Mouse (Mus musculus) embryonic fibroblast, embryonic 13.5 days (primary cell): Measurements from ENCODE around the gene Tcf7l1. TPM values are rescaled to one million over a fixed set of nuclear protein-coding genes. Genes with fewer than 3 reads are reported as not detected.

ENCODE experiments used
- H3K27ac ChIP-seq: 2 replicates; pipeline ENCODE4 v1.5.1; 2012; ENCODE audit warnings: low read length, control low read depth, inconsistent platforms; ENCODE audit not compliant: insufficient read depth
- H3K4me1 ChIP-seq: 2 replicates; pipeline ENCODE4 v1.6.1; 2011; ENCODE audit warnings: low read length; ENCODE audit not compliant: control insufficient read depth, insufficient read depth
- H3K4me3 ChIP-seq: 2 replicates; pipeline ENCODE4 v1.5.1; 2011; ENCODE audit warnings: mild to moderate bottlenecking, control low read depth, low read length; ENCODE audit not compliant: insufficient read depth
- CTCF ChIP-seq: IDR thresholded peaks from 2 replicates; pipeline ENCODE4 v1.5.1; 2011; ENCODE audit warnings: mild to moderate bottlenecking, control low read depth, low read length, moderate library complexity, borderline replicate concordance; ENCODE audit not compliant: insufficient read depth
- POLR2A ChIP-seq: IDR thresholded peaks from 2 replicates; pipeline ENCODE4 v1.6.1; 2011; ENCODE audit warnings: low read depth, mild to moderate bottlenecking, control low read depth, low read length, moderate library complexity
- polyA plus RNA-seq: library from polyadenylated mRNA; stranded (reverse); fragments of >200 nt; gene quantifications from 2 replicates; pipeline ENCODE4 v1.2.4, GENCODE M21; 2011; ENCODE audit warnings: low read depth; ENCODE audit not compliant: missing spikeins, insufficient read length

Tcf7l1 gene
- polyA plus RNA-seq, 1 experiment, result 54.0 TPM

DNA sequence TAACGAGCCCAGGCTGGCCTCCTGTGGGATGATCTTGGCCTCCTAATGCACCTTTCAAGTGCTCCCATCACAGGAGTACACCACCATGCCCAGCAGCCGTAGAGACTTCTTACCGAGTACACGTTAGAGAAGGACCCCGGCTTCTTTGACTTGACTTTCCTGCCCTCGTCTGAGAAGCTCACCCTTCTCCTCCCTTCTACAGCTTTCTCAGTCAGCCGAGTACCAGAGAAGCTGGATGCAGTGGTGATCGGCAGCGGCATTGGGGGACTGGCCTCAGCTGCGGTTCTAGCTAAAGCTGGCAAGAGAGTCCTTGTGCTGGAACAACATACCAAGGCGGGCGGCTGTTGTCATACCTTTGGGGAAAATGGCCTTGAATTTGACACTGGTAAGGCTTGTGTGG is 188.3 kb downstream of the Tcf7l1 start:
- no peak for TF ChIP-seq CTCF
- no peak for TF ChIP-seq POLR2A
- H3K4me3 ChIP-seq, result no peak overlapping the region
- H3K27ac ChIP-seq, result no peak overlapping the region
- H3K4me1 ChIP-seq, result peaks cover 2% of the 10 kb centered on the region; the same call in 1 of the 2 replicates

DNA sequence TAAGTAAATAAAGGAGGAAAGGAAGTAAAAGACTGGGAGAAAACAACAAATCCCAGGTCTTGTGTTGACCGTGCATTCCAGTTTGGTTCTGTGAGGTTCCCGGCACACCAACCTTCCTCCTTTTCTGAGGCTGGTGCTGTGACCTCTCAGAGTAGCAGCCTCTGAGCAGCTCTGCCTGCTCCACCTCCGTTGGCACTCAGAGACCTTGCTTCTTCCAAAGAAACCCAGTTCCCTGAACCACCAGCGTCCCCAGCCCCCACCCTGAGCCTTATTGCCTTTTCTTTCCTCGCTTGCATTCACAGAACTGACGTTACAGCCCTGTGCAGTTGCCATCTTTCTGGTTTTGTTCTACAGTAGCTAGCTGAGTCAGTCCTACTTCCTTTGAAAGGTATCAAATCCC is 188.8 kb downstream of the Tcf7l1 start:
- Histone ChIP-seq H3K4me1 (peaks cover 2% of the 10 kb centered on the region; the same call in 1 of the 2 replicates), H3K27ac (no peak overlapping the region), H3K4me3 (no peak overlapping the region)
- no peak for TF ChIP-seq POLR2A
- no peak for TF ChIP-seq CTCF

DNA sequence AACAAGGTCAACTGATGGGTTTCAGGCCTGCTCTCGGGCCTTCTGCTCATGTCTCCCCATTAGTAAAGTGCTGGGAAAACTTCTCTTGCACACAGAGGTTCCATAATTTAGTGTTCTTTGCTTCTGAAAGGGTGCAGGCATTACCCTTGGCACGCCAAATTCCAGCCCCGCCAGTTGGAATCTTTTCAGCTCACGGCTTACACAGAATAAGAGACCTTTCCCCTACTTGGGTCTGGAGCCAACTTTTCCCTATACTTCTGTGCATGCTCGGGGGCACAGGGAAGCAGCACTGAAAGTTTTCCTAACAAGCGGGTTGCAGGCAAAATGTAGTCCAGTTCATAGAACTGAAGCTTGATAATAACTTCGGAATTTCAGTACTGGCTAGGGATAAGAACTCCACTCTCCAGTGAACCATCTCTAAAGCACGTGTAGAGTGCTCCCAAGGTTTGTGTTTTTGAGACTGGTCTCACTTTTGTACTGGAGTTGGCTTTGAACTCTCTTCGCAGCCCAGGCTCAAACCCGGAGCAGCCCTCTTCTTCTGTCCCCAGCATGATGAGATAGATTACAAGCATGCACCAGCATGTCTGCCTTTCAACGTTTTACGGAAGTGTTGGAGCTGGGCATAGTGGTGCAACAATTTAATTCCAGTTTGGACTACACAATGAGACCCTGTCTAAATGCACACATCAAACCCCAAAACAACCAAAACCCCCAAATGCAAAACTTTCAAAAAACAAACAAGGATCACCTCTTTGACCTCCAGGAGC is 190.1 kb downstream of the Tcf7l1 start:
- H3K4me1 ChIP-seq, result peaks cover 2% of the 10 kb centered on the region; the same call in 1 of the 2 replicates
- H3K27ac ChIP-seq, result no peak overlapping the region
- peak overlapping the region; percentile 52 for H3K4me3 ChIP-seq
- TF ChIP-seq CTCF (no peak), POLR2A (no peak)

DNA sequence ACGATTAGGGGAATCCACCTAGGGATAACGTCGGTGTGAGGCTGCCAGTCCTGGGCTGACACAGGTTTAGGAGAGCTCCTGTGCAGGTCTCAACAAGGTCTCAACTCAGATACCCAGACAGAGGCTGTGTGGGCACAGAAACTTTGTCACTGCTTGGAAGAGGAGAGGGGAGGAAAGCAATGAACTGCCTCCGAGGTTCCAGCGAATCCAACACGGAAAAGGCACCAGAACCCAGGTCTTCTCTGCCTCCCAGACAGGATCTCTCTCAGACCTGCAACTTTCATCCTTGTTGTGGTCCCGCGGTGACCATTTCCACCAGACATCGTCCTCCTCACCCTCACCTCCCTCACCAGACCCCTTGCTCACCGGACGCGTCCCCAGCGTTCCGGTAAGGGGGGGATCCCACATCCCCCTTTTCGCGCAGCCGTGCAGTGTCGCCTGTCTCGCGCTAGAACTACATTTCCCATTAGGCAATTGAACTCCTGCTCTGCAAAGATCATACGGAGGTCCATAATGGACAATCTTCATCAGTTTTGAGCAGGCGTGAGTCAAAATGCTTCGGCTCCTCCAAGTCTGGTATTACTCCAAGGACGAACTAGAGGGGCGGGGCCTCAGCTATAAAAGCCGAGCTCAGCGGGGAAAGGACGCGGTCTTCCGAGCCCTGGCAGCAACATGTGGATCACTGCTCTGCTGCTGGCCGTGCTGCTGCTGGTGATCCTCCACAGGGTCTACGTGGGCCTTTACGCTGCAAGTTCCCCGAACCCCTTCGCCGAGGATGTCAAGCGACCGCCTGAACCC is 190.9 kb downstream of the Tcf7l1 start, which contains the start of the genes Elmod3 and Retsat:
Gene Elmod3, minus strand, starts transcription at position 458 of the 798 bp plus-strand sequence.
Gene Retsat, plus strand, starts transcription at position 520 of the 798 bp plus-strand sequence.
- H3K27ac ChIP-seq, result no peak within 1 kb of the TSS
- H3K4me1 ChIP-seq, result peaks cover 2% of the 10 kb centered on the region; the same call in 1 of the 2 replicates
- peak within 1 kb of the TSS; percentile 67 for H3K4me3 ChIP-seq
- no peak for TF ChIP-seq CTCF
- TF ChIP-seq POLR2A, result peak; percentile 98

DNA sequence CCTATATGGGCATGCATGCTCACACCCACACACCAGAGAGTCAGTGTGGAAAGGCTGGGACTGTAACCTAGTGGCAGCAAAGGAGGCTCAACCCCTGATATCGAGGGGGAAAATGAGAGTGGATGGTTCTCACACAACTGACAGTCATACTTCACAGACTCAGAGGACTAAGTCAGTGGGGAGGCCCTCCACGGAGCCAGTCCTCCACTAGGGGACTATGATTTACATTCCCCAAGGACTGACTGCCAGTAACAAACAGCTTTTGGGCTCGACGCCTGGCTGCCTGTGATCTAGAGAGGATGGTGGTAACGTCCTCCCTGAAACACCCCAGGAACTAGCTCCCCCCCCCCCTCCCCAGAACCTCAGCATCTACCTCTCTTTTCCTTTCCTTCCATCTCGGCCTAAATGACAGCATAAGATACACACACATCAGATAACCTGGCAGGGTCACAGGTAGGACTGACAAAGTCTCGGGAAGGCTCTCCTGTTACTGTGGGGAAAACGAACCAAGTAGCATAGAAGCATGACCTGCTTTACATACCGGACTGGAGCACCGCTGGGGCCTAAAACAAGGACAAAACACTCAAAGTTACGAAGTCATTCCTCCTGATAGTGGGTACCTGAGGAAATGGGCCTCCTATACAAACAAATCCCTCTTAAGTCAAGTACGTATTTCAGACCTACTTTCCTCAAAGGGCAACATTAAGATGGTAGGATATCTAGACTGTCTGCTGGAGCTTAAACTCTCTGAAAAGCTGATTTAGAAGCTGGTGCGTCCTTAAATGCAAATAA is 191.8 kb downstream of the Tcf7l1 start:
- peak overlapping the region; percentile 67 for H3K4me3 ChIP-seq
- H3K4me1 ChIP-seq, result peaks cover 2% of the 10 kb centered on the region; the same call in 1 of the 2 replicates
- TF ChIP-seq CTCF (no peak), POLR2A (no peak)
- no peak overlapping the region for H3K27ac ChIP-seq

DNA sequence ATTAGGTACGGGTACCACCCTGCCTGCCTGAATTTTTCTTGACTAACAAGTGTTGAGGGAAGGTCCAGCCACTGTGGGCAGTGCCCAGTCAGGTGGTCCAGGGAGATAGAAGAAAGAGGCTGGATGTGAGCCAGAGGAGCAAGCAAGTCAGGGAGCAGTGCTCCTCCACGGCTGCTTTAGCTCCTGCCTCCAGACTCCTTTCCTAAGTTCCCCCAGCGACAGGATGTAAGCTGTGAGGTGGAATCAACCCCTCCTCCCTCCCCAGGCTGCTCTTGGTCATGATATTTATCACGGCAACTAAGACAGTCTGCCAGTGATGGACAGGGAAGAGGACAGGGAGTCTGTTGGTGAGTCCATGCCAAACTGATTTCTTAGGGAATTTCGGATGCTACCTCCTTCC is 195.1 kb downstream of the Tcf7l1 start:
- TF ChIP-seq POLR2A (no peak), CTCF (no peak)
- peaks cover 2% of the 10 kb centered on the region; the same call in 1 of the 2 replicates for H3K4me1 ChIP-seq
- no peak overlapping the region for H3K27ac ChIP-seq
- no peak overlapping the region for H3K4me3 ChIP-seq

DNA sequence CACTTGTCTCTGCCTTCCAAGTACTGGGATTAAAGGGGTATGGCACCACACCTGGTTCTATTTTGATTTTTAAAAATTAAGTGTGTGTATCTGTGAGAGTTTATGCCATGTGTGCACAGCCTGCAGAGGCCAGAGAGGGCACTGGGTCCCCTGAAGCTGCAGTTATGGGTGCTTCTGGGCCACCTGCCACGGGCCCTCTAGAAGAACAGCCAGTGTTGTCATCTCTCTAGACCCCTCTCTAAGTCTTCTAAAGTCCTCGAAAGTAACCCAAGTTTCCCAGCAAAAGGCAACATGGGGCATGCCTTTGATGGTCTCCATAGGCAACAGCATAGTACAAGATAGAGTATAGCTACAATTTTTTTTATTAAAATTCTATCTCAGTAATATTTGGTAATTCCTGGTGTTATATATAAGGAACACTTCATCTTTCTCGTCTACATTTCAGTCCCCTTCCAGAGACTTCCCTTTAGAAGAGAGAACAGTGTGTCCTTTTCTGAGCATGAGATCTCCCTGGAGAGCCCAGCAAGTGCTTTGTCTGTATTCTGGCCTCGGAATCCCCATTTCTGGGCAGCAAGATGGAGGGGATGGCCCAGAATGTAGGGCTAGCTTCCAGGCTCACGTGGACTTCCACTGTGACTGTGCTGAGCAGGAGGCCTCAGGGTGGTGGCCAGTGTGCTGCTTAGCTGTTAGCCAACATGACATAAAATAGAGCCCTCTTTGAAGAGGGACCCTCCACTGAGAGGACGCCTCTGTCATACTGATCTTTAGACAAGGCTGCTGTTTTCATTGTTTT is 195.8 kb downstream of the Tcf7l1 start:
- Histone ChIP-seq H3K27ac (no peak overlapping the region), H3K4me1 (0 out of 2 replicates have a peak, but pooled peaks cover 2% of the 10 kb centered on the region), H3K4me3 (no peak overlapping the region)
- TF ChIP-seq POLR2A (no peak), CTCF (no peak)

DNA sequence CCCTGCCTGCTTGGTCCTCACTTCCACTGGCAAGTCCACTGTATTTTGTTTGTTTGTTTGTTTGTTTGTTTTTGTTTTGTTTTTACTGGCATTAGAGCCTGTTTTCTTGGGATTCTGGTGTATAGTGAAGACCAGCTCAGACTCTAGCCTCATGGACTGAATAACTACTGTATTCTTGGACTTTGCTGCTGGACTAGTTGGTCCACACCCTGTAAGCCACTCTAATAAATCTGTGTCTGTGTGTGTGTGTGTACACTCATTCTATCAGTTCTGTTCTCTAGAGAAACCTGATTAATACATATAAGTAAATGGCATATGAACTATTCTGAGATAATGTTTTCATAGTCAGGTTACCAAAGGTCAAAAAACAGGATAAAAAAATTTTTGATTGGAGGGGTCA is 198.9 kb downstream of the Tcf7l1 start:
- Histone ChIP-seq H3K4me1 (no peaks in the 10 kb centered on the region), H3K4me3 (no peak overlapping the region), H3K27ac (no peak overlapping the region)
- TF ChIP-seq CTCF (no peak), POLR2A (no peak)

DNA sequence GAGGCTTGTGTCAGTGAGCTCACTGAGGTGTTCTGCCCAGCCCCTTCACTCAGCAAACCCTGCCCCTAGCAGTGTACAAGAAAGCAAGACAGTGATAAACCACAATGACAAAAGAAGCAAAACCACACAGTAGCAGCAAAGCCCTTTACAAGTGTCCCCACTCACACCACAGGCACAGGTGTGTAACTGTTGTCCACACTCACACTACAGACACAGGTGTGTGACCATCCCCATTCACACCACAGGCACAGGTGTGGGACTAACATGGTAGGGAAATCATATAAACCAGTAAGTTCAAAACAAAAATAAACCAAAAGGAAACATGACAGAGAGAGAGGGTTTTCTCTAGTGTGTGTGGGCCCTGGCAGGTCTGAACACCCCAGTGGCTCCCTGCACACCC is 200.7 kb downstream of the Tcf7l1 start:
- TF ChIP-seq CTCF (no peak), POLR2A (no peak)
- Histone ChIP-seq H3K4me1 (no peaks in the 10 kb centered on the region), H3K4me3 (no peak overlapping the region), H3K27ac (no peak overlapping the region)
